Mouse (Mus musculus): ENCODE results near the gene Spz1. TPM values are rescaled to one million over a fixed set of nuclear protein-coding genes. Genes with fewer than 3 reads are reported as not detected.

Spz1 gene
- total RNA-seq, 1 experiment = 0.76 TPM

DNA sequence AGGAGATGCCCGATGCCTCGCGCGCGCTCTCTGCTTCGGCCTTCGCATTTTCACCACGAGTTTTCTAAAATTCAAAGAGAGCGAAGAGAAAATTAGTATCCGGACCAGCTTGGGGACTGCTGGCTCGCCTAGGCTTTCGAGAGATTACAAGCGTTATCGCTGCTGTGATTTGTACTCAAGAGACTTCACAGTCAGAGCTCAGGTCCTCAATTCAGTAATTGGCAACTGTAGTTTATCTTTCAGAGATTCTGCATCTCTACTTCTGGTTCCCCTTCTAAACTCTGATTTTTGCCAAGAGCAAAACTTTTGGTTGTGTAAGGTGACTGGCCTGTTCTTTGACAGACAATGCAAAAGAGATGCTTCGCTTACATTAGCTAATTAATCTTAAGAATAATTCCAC, 44.7 kb downstream of the Spz1 start:
- Histone ChIP-seq H3K9ac (ENCODE audit: insufficient read depth, low read depth, low read length, poor library complexity, severe bottlenecking) (peak overlapping the region; percentile 85), H3K36me3 (ENCODE audit: control insufficient read depth, insufficient read depth, low read length, poor library complexity, severe bottlenecking) (no peaks in the 10 kb centered on the region), H3K4me3 (ENCODE audit: insufficient read depth in 1 of 2, low read depth in 1 of 2, low read length in 2 of 2, poor library complexity in 1 of 2, severe bottlenecking in 1 of 2) (peak overlapping the region; percentile 82 to 87), H3K4me1 (ENCODE audit: control insufficient read depth in 2 of 2, insufficient read depth in 2 of 2, low read length in 2 of 2, poor library complexity in 1 of 2) (no peaks in the 10 kb centered on the region), H3K27ac (ENCODE audit: insufficient read depth, low read depth, low read length, poor library complexity, severe bottlenecking) (no peak overlapping the region), H3K9me3 (ENCODE audit: control insufficient read depth, insufficient read depth, low read depth, low read length) (no peaks in the 10 kb centered on the region)
- in situ Hi-C loops (cut with MboI; ENCODE audit: low sequenced_read_pairs in 2 of 2, unreplicated experiment in 2 of 2) = no loop called here
- no peak for DNase-seq (ENCODE audit: low read depth, low spot score)
- TF ChIP-seq ZNF384 (IDR thresholded peaks at IDR 0.05; ENCODE audit: low read depth, low read length) (no peak), ZC3H11A (IDR thresholded peaks at IDR 0.05; ENCODE audit: borderline replicate concordance, low read depth, low read length) (no peak), MAFK (IDR thresholded peaks at IDR 0.05; ENCODE audit: insufficient read depth, low read depth, low read length) (no peak), HCFC1 (IDR thresholded peaks at IDR 0.05; ENCODE audit: borderline replicate concordance, insufficient read depth, low read length) (no peak), CHD2 (IDR thresholded peaks at IDR 0.05; ENCODE audit: low read depth, low read length) (no peak)

DNA sequence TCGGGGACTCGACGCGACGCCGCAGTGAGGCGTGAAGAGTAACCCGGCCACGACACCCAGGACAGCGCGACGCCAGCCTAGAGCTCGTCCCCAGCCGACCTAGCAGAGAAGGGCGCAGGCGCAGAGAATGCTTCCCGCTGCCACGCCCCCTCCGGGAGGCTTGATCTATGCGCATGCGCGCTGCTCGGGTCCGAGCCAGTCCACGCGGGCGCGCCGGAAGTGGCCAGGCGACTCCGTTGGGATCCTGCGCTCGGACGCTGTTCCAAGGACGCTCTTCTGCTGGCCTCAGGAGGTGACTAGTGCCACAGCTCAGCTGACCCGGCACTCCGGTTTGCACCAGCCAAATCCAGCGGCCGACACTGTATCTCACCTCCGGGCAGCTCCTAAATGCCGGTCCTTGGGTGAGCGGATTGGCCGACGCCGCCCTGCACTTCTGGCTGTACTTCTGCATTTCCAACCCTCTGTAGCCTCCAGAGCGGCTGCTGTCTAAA, 45.2 kb downstream of the Spz1 start, which contains the start of gene Zfyve16:
Zfyve16 (minus strand) TSS at position 148 of the 491 bp plus-strand sequence.
- in situ Hi-C loops (cut with MboI; ENCODE audit: low sequenced_read_pairs in 2 of 2, unreplicated experiment in 2 of 2) = no loop called here
- DNase-seq (ENCODE audit: low read depth, low spot score) = peak; percentile 80
- H3K36me3 ChIP-seq (ENCODE audit: control insufficient read depth, insufficient read depth, low read length, poor library complexity, severe bottlenecking) = no peaks in the 10 kb centered on the region
- peak within 1 kb of the TSS; percentile 85 for H3K9ac ChIP-seq (ENCODE audit: insufficient read depth, low read depth, low read length, poor library complexity, severe bottlenecking)
- no peaks in the 10 kb centered on the region for H3K9me3 ChIP-seq (ENCODE audit: control insufficient read depth, insufficient read depth, low read depth, low read length)
- TF ChIP-seq CHD2 (IDR thresholded peaks at IDR 0.05; ENCODE audit: low read depth, low read length) = no peak
- no peak for TF ChIP-seq MAFK (IDR thresholded peaks at IDR 0.05; ENCODE audit: insufficient read depth, low read depth, low read length)
- no peak for TF ChIP-seq ZNF384 (IDR thresholded peaks at IDR 0.05; ENCODE audit: low read depth, low read length)
- TF ChIP-seq HCFC1 (IDR thresholded peaks at IDR 0.05; ENCODE audit: borderline replicate concordance, insufficient read depth, low read length) = no peak
- no peaks in the 10 kb centered on the region for H3K4me1 ChIP-seq (ENCODE audit: control insufficient read depth in 2 of 2, insufficient read depth in 2 of 2, low read length in 2 of 2, poor library complexity in 1 of 2)
- H3K4me3 ChIP-seq (ENCODE audit: insufficient read depth in 1 of 2, low read depth in 1 of 2, low read length in 2 of 2, poor library complexity in 1 of 2, severe bottlenecking in 1 of 2) = peak within 1 kb of the TSS; percentile 82 to 87
- no peak within 1 kb of the TSS for H3K27ac ChIP-seq (ENCODE audit: insufficient read depth, low read depth, low read length, poor library complexity, severe bottlenecking)

DNA sequence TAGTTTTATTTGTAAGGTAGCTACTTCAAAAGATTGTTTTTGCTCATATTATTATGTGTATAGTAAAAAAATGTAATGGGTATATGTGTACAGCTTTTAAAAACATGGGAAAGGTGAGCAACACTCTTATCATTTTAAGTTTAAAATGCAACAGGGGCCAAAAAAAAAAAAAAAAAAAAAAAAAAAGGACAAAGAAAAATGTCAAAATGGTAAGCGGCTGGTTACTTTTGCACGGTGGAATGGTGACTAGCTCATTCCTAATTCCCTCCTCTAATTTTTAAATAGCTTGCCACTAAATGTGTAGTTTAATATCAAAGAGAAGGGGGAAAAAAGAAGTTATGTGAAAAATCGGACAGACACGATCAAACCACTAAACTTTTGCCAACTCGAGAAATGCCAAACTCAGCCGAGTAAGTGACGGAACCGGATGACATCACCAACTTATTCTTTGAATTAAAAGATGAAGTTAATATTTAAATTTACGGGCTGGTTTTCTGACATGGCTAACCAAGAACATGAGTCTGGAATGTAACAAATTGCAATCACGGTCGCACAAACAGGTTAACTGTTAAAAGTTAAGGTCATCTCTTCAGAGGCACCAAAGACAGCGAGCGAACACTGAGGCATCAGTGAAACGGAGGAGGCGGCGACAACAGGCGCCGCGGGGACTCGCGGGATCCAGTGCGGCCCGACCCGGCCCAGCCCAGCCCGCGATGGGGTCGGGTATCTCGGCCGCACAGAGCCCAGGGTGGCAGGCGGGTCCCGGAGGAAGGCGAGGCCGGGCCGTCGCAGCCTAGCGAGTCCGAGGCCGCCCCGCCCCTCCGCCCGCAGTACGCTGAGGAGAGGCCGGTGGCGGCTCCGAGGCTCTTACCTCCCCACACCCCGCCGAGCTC, 45.9 kb downstream of the Spz1 start:
- in situ Hi-C loops (cut with MboI; ENCODE audit: low sequenced_read_pairs in 2 of 2, unreplicated experiment in 2 of 2) = no loop called here
- Histone ChIP-seq H3K36me3 (ENCODE audit: control insufficient read depth, insufficient read depth, low read length, poor library complexity, severe bottlenecking) (no peaks in the 10 kb centered on the region), H3K9ac (ENCODE audit: insufficient read depth, low read depth, low read length, poor library complexity, severe bottlenecking) (peak overlapping the region; percentile 70), H3K27ac (ENCODE audit: insufficient read depth, low read depth, low read length, poor library complexity, severe bottlenecking) (no peak overlapping the region), H3K4me3 (ENCODE audit: insufficient read depth in 1 of 2, low read depth in 1 of 2, low read length in 2 of 2, poor library complexity in 1 of 2, severe bottlenecking in 1 of 2) (peak overlapping the region; percentile 82 to 87), H3K9me3 (ENCODE audit: control insufficient read depth, insufficient read depth, low read depth, low read length) (no peaks in the 10 kb centered on the region), H3K4me1 (ENCODE audit: control insufficient read depth in 2 of 2, insufficient read depth in 2 of 2, low read length in 2 of 2, poor library complexity in 1 of 2) (no peaks in the 10 kb centered on the region)
- TF ChIP-seq CHD2 (IDR thresholded peaks at IDR 0.05; ENCODE audit: low read depth, low read length) (no peak), HCFC1 (IDR thresholded peaks at IDR 0.05; ENCODE audit: borderline replicate concordance, insufficient read depth, low read length) (no peak), ZC3H11A (IDR thresholded peaks at IDR 0.05; ENCODE audit: borderline replicate concordance, low read depth, low read length) (no peak), ZNF384 (IDR thresholded peaks at IDR 0.05; ENCODE audit: low read depth, low read length) (peak; percentile 40; the same call in 1 of the 2 replicates)
- no peak for DNase-seq (ENCODE audit: low read depth, low spot score)

Other genes with a start within 250 kb of the Spz1 start
- 8.6 and 15.7 TPM in 2 replicates for gene Dhfr, start 221.4 kb downstream of the Spz1 start, total RNA-seq (2012; rRNA removed)
- 32.8 and 33.0 TPM in 2 replicates for gene Msh3, start 221.2 kb downstream of the Spz1 start, total RNA-seq (2012; rRNA removed)
- 0.31 and 0.37 TPM in 2 replicates for gene Ankrd34b, start 150.3 kb downstream of the Spz1 start, total RNA-seq (2012; rRNA removed)
- gene Fam151b, start 92.2 kb downstream of the Spz1 start, total RNA-seq (2012; rRNA removed) = 0.63 and 1.2 TPM in 2 replicates
- 8.8 and 12.6 TPM in 2 replicates for gene Zfyve16, start 45.3 kb downstream of the Spz1 start, total RNA-seq (2012; rRNA removed)
- 14.9 and 25.8 TPM in 2 replicates for gene Serinc5, start 34.9 kb upstream of the Spz1 start, total RNA-seq (2012; rRNA removed)
- 0.76 and 1.1 TPM in 2 replicates for gene Thbs4, start 218.6 kb upstream of the Spz1 start, total RNA-seq (2012; rRNA removed)

Data from ES-E14 (cell line).